Mouse (Mus musculus) neural tube, embryonic 14.5 days (tissue): ENCODE data around the gene Grrp1. TPM values are rescaled to one million over a fixed set of nuclear protein-coding genes. Genes with fewer than 3 reads are reported as not detected.
"Not testable (repeated sequence)": the region's sequence is repeated elsewhere in the genome, so short reads cannot be mapped to it uniquely, and the experiment has no call there.

ENCODE experiments used
- ATAC-seq: fragments of 200-750 bp; cut with Nextera tagmentation; 2 replicates; pipeline ENCODE4 v1.8.0; 2017; ENCODE audit warnings: low read depth, mild to moderate bottlenecking, moderate TSS enrichment, moderate library complexity
- H3K27ac ChIP-seq: fragments of 300-500 bp; sonication (generic); 2 replicates; pipeline ENCODE4 v1.5.1; 2014; ENCODE audit warnings: low read depth, mild to moderate bottlenecking, control low read depth, low read length, moderate library complexity, mixed read lengths
- H3K27me3 ChIP-seq: fragments of 300-500 bp; sonication (generic); 2 replicates; pipeline ENCODE4 v1.6.1; 2014; ENCODE audit warnings: low read length; ENCODE audit not compliant: control insufficient read depth, insufficient read depth
- H3K36me3 ChIP-seq: fragments of 300-500 bp; sonication (generic); 2 replicates; pipeline ENCODE4 v1.6.1; 2014; ENCODE audit warnings: low read length, mixed read lengths; ENCODE audit not compliant: control insufficient read depth, insufficient read depth
- H3K4me1 ChIP-seq: fragments of 300-500 bp; sonication (generic); 2 replicates; pipeline ENCODE4 v1.6.1; 2014; ENCODE audit warnings: low read length; ENCODE audit not compliant: control insufficient read depth, insufficient read depth
- H3K4me2 ChIP-seq: fragments of 300-500 bp; sonication (generic); 2 replicates; pipeline ENCODE4 v1.6.1; 2014; ENCODE audit warnings: mild to moderate bottlenecking, low read depth, low read length, control low read depth
- H3K4me3 ChIP-seq: fragments of 300-500 bp; sonication (generic); 2 replicates; pipeline ENCODE4 v1.5.1; 2014; ENCODE audit warnings: low read depth, low read length, control low read depth, mixed read lengths
- H3K9ac ChIP-seq: fragments of 300-500 bp; sonication (generic); replicated peaks from 2 replicates; pipeline ENCODE4 v1.6.1; 2014; ENCODE audit warnings: low read depth, mild to moderate bottlenecking, control low read depth, low read length, mixed read lengths
- H3K9me3 ChIP-seq: fragments of 300-500 bp; sonication (generic); 2 replicates; pipeline ENCODE4 v1.6.1; 2016; ENCODE audit warnings: low read length; ENCODE audit not compliant: control insufficient read depth
- WGBS: fragments of 180-500 bp; shearing (Covaris S2); extraction: QIAGEN DNeasy Blood & Tissue Kit; methylation state at CpG from one replicate; pipeline ENCODE4 v1.1.7; 2014; 5-methylcytosine and 5-hydroxymethylcytosine counted together
- polyA plus RNA-seq: library from polyadenylated mRNA; unstranded; fragments of >200 nt; fragmentation: Nextera tagmentation; extraction: Ambion mirVana; gene quantifications from 2 replicates; pipeline ENCODE4 v1.2.1, GENCODE M21; 2014

Grrp1 gene
- polyA plus RNA-seq, 1 experiment from 2014 or later, result 15.4 TPM

- 31% methylated on average over 12 of the region's 13 CpGs for WGBS
- Histone ChIP-seq H3K4me3 (no peak overlapping the region), H3K27me3 (no peaks in the 10 kb centered on the region), H3K4me1 (no peaks in the 10 kb centered on the region), H3K9ac (no peak overlapping the region), H3K36me3 (peaks cover 12% of the 10 kb centered on the region; the same call in 1 of the 2 replicates), H3K9me3 (no peaks in the 10 kb centered on the region), H3K27ac (no peak overlapping the region), H3K4me2 (no peak overlapping the region)
- no peak for ATAC-seq
Measured at GRCm38 (mm10) chr4:134272731-134273416, 19.0 kb upstream of the Grrp1 start.

- ATAC-seq, result no peak
- H3K27me3 ChIP-seq, result no peaks in the 10 kb centered on the region
- no peak overlapping the region for H3K27ac ChIP-seq
- no peak overlapping the region for H3K4me3 ChIP-seq
- no peak overlapping the region for H3K4me2 ChIP-seq
- no peaks in the 10 kb centered on the region for H3K4me1 ChIP-seq
- WGBS, result 86% methylated on average over 7 of the region's 7 CpGs
- no peaks in the 10 kb centered on the region for H3K9me3 ChIP-seq
- H3K36me3 ChIP-seq, result peaks cover 8% of the 10 kb centered on the region; the same call in 1 of the 2 replicates
- no peak overlapping the region for H3K9ac ChIP-seq
Measured at GRCm38 (mm10) chr4:134271979-134272378, 18.1 kb upstream of the Grrp1 start.

- H3K4me2 ChIP-seq, H3K9me3 ChIP-seq, ATAC-seq, H3K36me3 ChIP-seq, H3K27me3 ChIP-seq, H3K4me3 ChIP-seq, H3K9ac ChIP-seq, H3K4me1 ChIP-seq, H3K27ac ChIP-seq: not testable (repeated sequence)
Measured at GRCm38 (mm10) chr4:134269622-134270021, 15.7 kb upstream of the Grrp1 start.

GRCm38 (mm10) chr4:134268102-134268655 lies 14.3 kb upstream of the Grrp1 start:
- Histone ChIP-seq H3K4me3 (no peak overlapping the region), H3K27ac (no peak overlapping the region), H3K4me2 (no peak overlapping the region), H3K9me3 (no peaks in the 10 kb centered on the region), H3K27me3 (no peaks in the 10 kb centered on the region), H3K9ac (no peak overlapping the region), H3K4me1 (no peaks in the 10 kb centered on the region), H3K36me3 (no peaks in the 10 kb centered on the region)
- WGBS, result 87% methylated on average over 19 of the region's 19 CpGs
- no peak for ATAC-seq

GRCm38 (mm10) chr4:134265860-134266585 lies 12.1 kb upstream of the Grrp1 start:
- WGBS, result 61% methylated on average over 9 of the region's 9 CpGs
- no peaks in the 10 kb centered on the region for H3K4me1 ChIP-seq
- H3K36me3 ChIP-seq, result no peaks in the 10 kb centered on the region
- no peak for ATAC-seq
- no peak overlapping the region for H3K4me2 ChIP-seq
- H3K4me3 ChIP-seq, result no peak overlapping the region
- H3K9ac ChIP-seq, result no peak overlapping the region
- no peak overlapping the region for H3K27ac ChIP-seq
- H3K27me3 ChIP-seq, result no peaks in the 10 kb centered on the region
- no peaks in the 10 kb centered on the region for H3K9me3 ChIP-seq

GRCm38 (mm10) chr4:134263191-134263590 lies 9.3 kb upstream of the Grrp1 start:
- Histone ChIP-seq H3K9ac (no peak overlapping the region), H3K27ac (no peak overlapping the region), H3K4me3 (no peak overlapping the region), H3K36me3 (no peaks in the 10 kb centered on the region), H3K9me3 (no peaks in the 10 kb centered on the region), H3K27me3 (no peaks in the 10 kb centered on the region), H3K4me2 (no peak overlapping the region), H3K4me1 (no peaks in the 10 kb centered on the region)
- 30% methylated on average over 6 of the region's 6 CpGs for WGBS
- no peak for ATAC-seq

GRCm38 (mm10) chr4:134258354-134258753 lies 4.4 kb upstream of the Grrp1 start:
- no peak for ATAC-seq
- Histone ChIP-seq H3K9ac (no peak overlapping the region), H3K36me3 (no peaks in the 10 kb centered on the region), H3K27me3 (peaks cover 7% of the 10 kb centered on the region; the same call in 1 of the 2 replicates), H3K9me3 (no peaks in the 10 kb centered on the region), H3K4me2 (no peak overlapping the region), H3K27ac (no peak overlapping the region), H3K4me1 (peaks cover 7% of the 10 kb centered on the region; the same call in 1 of the 2 replicates), H3K4me3 (no peak overlapping the region)
- WGBS, result 67% methylated on average over 11 of the region's 11 CpGs

- H3K27ac ChIP-seq, result no peak overlapping the region
- peaks cover 12% of the 10 kb centered on the region; the same call in 1 of the 2 replicates for H3K4me1 ChIP-seq
- H3K27me3 ChIP-seq, result peaks cover 15% of the 10 kb centered on the region
- H3K4me3 ChIP-seq, result no peak overlapping the region
- 8% methylated on average over 11 of the region's 11 CpGs for WGBS
- H3K9me3 ChIP-seq, result no peaks in the 10 kb centered on the region
- ATAC-seq, result no peak
- no peak overlapping the region for H3K9ac ChIP-seq
- no peak overlapping the region for H3K4me2 ChIP-seq
- H3K36me3 ChIP-seq, result no peaks in the 10 kb centered on the region
Measured at GRCm38 (mm10) chr4:134257198-134258009, 3.5 kb upstream of the Grrp1 start.
